8 mouse cellular contexts compared by ENCODE assay signal in the genomic region with DNA sequence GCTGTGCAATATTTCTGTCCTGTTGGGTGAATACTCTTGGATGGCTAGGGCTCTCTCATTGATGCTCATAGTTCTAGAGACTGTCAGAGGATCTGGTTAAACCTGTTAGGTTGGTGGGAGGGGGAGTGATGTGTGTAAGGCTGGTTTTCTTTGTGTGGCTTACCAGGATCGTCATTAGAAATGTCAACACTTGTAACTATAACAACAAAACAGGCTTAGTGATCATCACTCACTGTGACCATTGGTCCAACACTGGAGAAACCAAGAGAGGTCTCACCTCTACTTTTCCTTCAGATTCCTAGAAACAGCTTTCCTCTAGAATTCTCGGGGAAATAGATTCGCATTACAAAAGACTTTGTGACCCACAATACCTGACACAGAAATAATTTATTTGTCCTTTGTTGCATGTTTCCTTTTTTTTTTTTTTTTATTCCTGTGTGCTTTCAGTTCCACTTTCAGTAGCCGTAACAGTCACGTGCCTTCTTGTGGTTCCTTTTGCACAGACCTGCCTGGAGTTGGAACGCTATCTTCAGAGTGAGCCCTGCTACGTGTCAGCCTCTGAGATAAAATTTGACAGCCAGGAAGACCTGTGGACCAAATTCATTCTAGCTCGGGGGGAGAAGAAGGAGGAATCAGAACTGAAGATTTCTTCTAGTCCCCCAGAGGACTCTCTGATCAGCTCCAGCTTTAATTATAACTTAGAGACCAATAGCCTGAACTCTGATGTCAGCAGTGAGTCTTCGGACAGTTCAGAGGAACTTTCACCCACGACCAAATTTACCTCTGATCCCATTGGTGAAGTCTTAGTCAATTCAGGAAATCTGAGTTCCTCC. TPM values are rescaled to one million over a fixed set of nuclear protein-coding genes. Genes with fewer than 3 reads are reported as not detected.
DNase-seq lines count a peak whose midpoint lies in the region; ATAC-seq and TF ChIP-seq lines count a peak whose summit lies in the region.

No protein-coding gene starts in this region.

- peak overlapping the region; percentile 76 for H3K27ac ChIP-seq in hindbrain, embryonic 10.5 days
- peak overlapping the region; percentile 73 for H3K27ac ChIP-seq in stomach, postnatal 0 days (replicated peaks)

- no peaks in the 10 kb centered on the region for H3K27me3 ChIP-seq in hindbrain, embryonic 10.5 days (ENCODE audit: insufficient read depth, poor library complexity, severe bottlenecking)
- H3K27me3 ChIP-seq in stomach, postnatal 0 days (ENCODE audit: control insufficient read depth, insufficient read depth, low read length): no peaks in the 10 kb centered on the region

- H3K9me3 ChIP-seq in hindbrain, embryonic 10.5 days: no peaks in the 10 kb centered on the region
- no peaks in the 10 kb centered on the region for H3K9me3 ChIP-seq in stomach, postnatal 0 days (ENCODE audit: control insufficient read depth, low read length)

- peaks cover 36% of the 10 kb centered on the region for H3K4me1 ChIP-seq in hindbrain, embryonic 10.5 days (replicated peaks)
- peaks cover 3% of the 10 kb centered on the region; the same call in 1 of the 2 replicates for H3K4me1 ChIP-seq in stomach, postnatal 0 days (replicated peaks; ENCODE audit: control insufficient read depth, insufficient read depth)

- TF ChIP-seq EP300 in stomach, postnatal 0 days (optimal IDR thresholded peaks at IDR 0.05): no peak

- H3K4me3 ChIP-seq in hindbrain, embryonic 10.5 days: peak overlapping the region; percentile 45
- peak overlapping the region; percentile 80 for H3K4me3 ChIP-seq in stomach, postnatal 0 days (ENCODE audit: low read depth, low read length)

- WGBS in hindbrain, embryonic 10.5 days: 70% methylated on average over 10 of the region's 10 CpGs
- 37% methylated on average over 10 of the region's 10 CpGs for WGBS in stomach, postnatal 0 days

- no peak for TF ChIP-seq CTCF in stomach, postnatal 0 days (IDR thresholded peaks at IDR 0.05; ENCODE audit: low read depth)

- DNase-seq in spleen, adult 18-20 months: peak; percentile 14 to 34
- no peak for DNase-seq in spleen, postnatal 4 days (ENCODE audit: low spot score in 2 of 2)
- DNase-seq in embryo, embryonic 11 days: peak; percentile 30
- no peak for DNase-seq in hindbrain, embryonic 10.5 days (ENCODE audit: low spot score)
- peak; percentile 77 for DNase-seq in lung, postnatal 36 days
- peak; percentile 54 for DNase-seq in stomach, postnatal 0 days (ENCODE audit: low spot score)
- DNase-seq in layer of hippocampus, adult 11-12 months (ENCODE audit: low spot score): no peak
- DNase-seq in cerebellum, postnatal 25 days: no peak

- H3K9ac ChIP-seq in stomach, postnatal 0 days (ENCODE audit: low read length): peak overlapping the region; percentile 27; the same call in 1 of the 2 replicates

- H3K4me2 ChIP-seq in stomach, postnatal 0 days (replicated peaks; ENCODE audit: low read depth): peak overlapping the region; percentile 61

- peak; percentile 7; the same call in 1 of the 2 replicates for ATAC-seq in stomach, postnatal 0 days (ENCODE audit: low FRiP score, low TSS enrichment)

- peaks cover 43% of the 10 kb centered on the region for H3K36me3 ChIP-seq in hindbrain, embryonic 10.5 days
- H3K36me3 ChIP-seq in stomach, postnatal 0 days (ENCODE audit: control insufficient read depth, insufficient read depth, low read length): peaks cover 33% of the 10 kb centered on the region

RNA-seq across cellular contexts. Expression of a gene that starts 3.2 kb away (rescaled TPM):
- polyA plus RNA-seq in hindbrain, embryonic 10.5 days (2016; fragmentation: Nextera tagmentation; extraction: Ambion mirVana): 58.2 and 59.0 TPM in 2 replicates
- polyA plus RNA-seq in stomach, postnatal 0 days (2015; fragmentation: Nextera tagmentation; extraction: Ambion mirVana): 116 and 127 TPM in 2 replicates

Comparison
In these comparisons a context has a peak if more than half of its experiments do, and no peak if none do; other contexts are left out.
1. DNase-seq: peak in spleen, adult 18-20 months (2 of 2), embryo, embryonic 11 days (single experiment), lung, postnatal 36 days (single experiment) and stomach, postnatal 0 days (single experiment); none in spleen, postnatal 4 days (0 of 2), hindbrain, embryonic 10.5 days (single experiment), layer of hippocampus, adult 11-12 months (single experiment) and cerebellum, postnatal 25 days (0 of 2).